Comparison of ENCODE assay signal across 29 mouse cellular contexts in genomic region chr12:8708876-8709275, GRCm38 (mm10). TPM values are rescaled to one million over a fixed set of nuclear protein-coding genes. Genes with fewer than 3 reads are reported as not detected.
DNase-seq lines count a peak whose midpoint lies in the region; ATAC-seq and TF ChIP-seq lines count a peak whose summit lies in the region.
"Had no signal": no experiment of that assay in that cellular context is flagged by ENCODE, and none has a peak within 500 bp of the region (broad histone marks: within the 10 kb centered on the region; RNA-seq: fewer than 3 reads in every experiment).

No protein-coding gene starts in this region.

- H3K9me3 ChIP-seq in liver, embryonic 12.5 days (replicated peaks): no peaks in the 10 kb centered on the region
- H3K9me3 ChIP-seq in liver, embryonic 13.5 days (replicated peaks): no peaks in the 10 kb centered on the region
- H3K9me3 ChIP-seq in liver, postnatal 0 days (ENCODE audit: low read length): no peaks in the 10 kb centered on the region
- H3K9me3 ChIP-seq in liver, embryonic 16.5 days (replicated peaks; ENCODE audit: control insufficient read depth, low read length): no peaks in the 10 kb centered on the region
- H3K9me3 ChIP-seq in midbrain, embryonic 11.5 days (ENCODE audit: control insufficient read depth, low read length): no peaks in the 10 kb centered on the region
- H3K9me3 ChIP-seq: embryonic facial prominence, embryonic 13.5 days; embryonic facial prominence, embryonic 15.5 days; forebrain, embryonic 10.5 days; forebrain, embryonic 12.5 days; G1E had no signal

- peaks cover 58% of the 10 kb centered on the region for H3K36me3 ChIP-seq in liver, embryonic 12.5 days
- H3K36me3 ChIP-seq in liver, embryonic 13.5 days: peaks cover 48% of the 10 kb centered on the region
- peaks cover 46% of the 10 kb centered on the region for H3K36me3 ChIP-seq in liver, postnatal 0 days (replicated peaks; ENCODE audit: insufficient read depth, low read length)
- peaks cover 17% of the 10 kb centered on the region for H3K36me3 ChIP-seq in liver, embryonic 16.5 days (ENCODE audit: control insufficient read depth, insufficient read depth)
- no peaks in the 10 kb centered on the region; the same call in 1 of the 2 replicates for H3K36me3 ChIP-seq in midbrain, embryonic 11.5 days (ENCODE audit: control insufficient read depth, insufficient read depth, low read length)

- H3K27me3 ChIP-seq in liver, embryonic 12.5 days (replicated peaks): no peaks in the 10 kb centered on the region
- no peaks in the 10 kb centered on the region for H3K27me3 ChIP-seq in liver, embryonic 13.5 days
- no peaks in the 10 kb centered on the region for H3K27me3 ChIP-seq in liver, postnatal 0 days (ENCODE audit: insufficient read depth, low read length)
- no peaks in the 10 kb centered on the region for H3K27me3 ChIP-seq in liver, embryonic 16.5 days (ENCODE audit: control insufficient read depth, insufficient read depth, low read depth, low read length)
- no peaks in the 10 kb centered on the region for H3K27me3 ChIP-seq in midbrain, embryonic 11.5 days (ENCODE audit: control insufficient read depth, insufficient read depth, low read length)
- H3K27me3 ChIP-seq: CH12.LX; embryonic facial prominence, embryonic 13.5 days; embryonic facial prominence, embryonic 15.5 days; forebrain, embryonic 12.5 days; Patski had no signal

- no peak overlapping the region for H3K9ac ChIP-seq in liver, embryonic 12.5 days
- no peak overlapping the region for H3K9ac ChIP-seq in liver, embryonic 13.5 days
- H3K9ac ChIP-seq in liver, postnatal 0 days (replicated peaks): no peak overlapping the region
- no peak overlapping the region for H3K9ac ChIP-seq in liver, embryonic 16.5 days (ENCODE audit: low read depth, low read length)
- H3K9ac ChIP-seq in midbrain, embryonic 11.5 days (ENCODE audit: low read length): no peak overlapping the region
- H3K9ac ChIP-seq: embryonic facial prominence, embryonic 13.5 days; embryonic facial prominence, embryonic 15.5 days; forebrain, embryonic 12.5 days had no signal

- H3K4me2 ChIP-seq in liver, embryonic 12.5 days: no peak overlapping the region
- H3K4me2 ChIP-seq in liver, embryonic 13.5 days: no peak overlapping the region
- no peak overlapping the region for H3K4me2 ChIP-seq in liver, postnatal 0 days (ENCODE audit: low read depth, low read length)
- H3K4me2 ChIP-seq in liver, embryonic 16.5 days (ENCODE audit: low read depth, low read length): no peak overlapping the region
- no peak overlapping the region for H3K4me2 ChIP-seq in midbrain, embryonic 11.5 days
- H3K4me2 ChIP-seq: embryonic facial prominence, embryonic 13.5 days; embryonic facial prominence, embryonic 15.5 days; forebrain, embryonic 12.5 days had no signal

- H3K27ac ChIP-seq in liver, embryonic 12.5 days: no peak overlapping the region
- no peak overlapping the region for H3K27ac ChIP-seq in liver, embryonic 13.5 days
- H3K27ac ChIP-seq in liver, postnatal 0 days (ENCODE audit: low read depth): no peak overlapping the region
- H3K27ac ChIP-seq in liver, embryonic 16.5 days (ENCODE audit: low read length): no peak overlapping the region
- no peak overlapping the region for H3K27ac ChIP-seq in midbrain, embryonic 11.5 days (ENCODE audit: low read depth, low read length)
- H3K27ac ChIP-seq: embryonic facial prominence, embryonic 13.5 days; embryonic facial prominence, embryonic 15.5 days; forebrain, embryonic 10.5 days; forebrain, embryonic 12.5 days had no signal

- H3K4me3 ChIP-seq in liver, embryonic 12.5 days: no peak overlapping the region
- no peak overlapping the region for H3K4me3 ChIP-seq in liver, embryonic 13.5 days (replicated peaks)
- no peak overlapping the region for H3K4me3 ChIP-seq in liver, postnatal 0 days (ENCODE audit: low read depth, low read length)
- no peak overlapping the region for H3K4me3 ChIP-seq in liver, embryonic 16.5 days (ENCODE audit: low read depth, low read length)
- no peak overlapping the region for H3K4me3 ChIP-seq in midbrain, embryonic 11.5 days (ENCODE audit: low read depth, low read length)
- H3K4me3 ChIP-seq: embryonic facial prominence, embryonic 13.5 days; embryonic facial prominence, embryonic 15.5 days; forebrain, embryonic 10.5 days; forebrain, embryonic 12.5 days had no signal

- no peak for ATAC-seq in liver, embryonic 12.5 days
- peak; percentile 61; the same call in 1 of the 2 replicates for ATAC-seq in liver, embryonic 13.5 days (ENCODE audit: low read depth)
- no peak for ATAC-seq in liver, postnatal 0 days
- peak; percentile 58; the same call in 1 of the 2 replicates for ATAC-seq in liver, embryonic 16.5 days (ENCODE audit: low read depth)
- peak; percentile 96 for ATAC-seq in megakaryocyte-erythroid progenitor cell, adult 5-6 weeks (replicated peaks; ENCODE audit: low FRiP score, low TSS enrichment, poor library complexity, severe bottlenecking)
- ATAC-seq in midbrain, embryonic 11.5 days (ENCODE audit: low FRiP score): no peak
- ATAC-seq: activated CD4-positive, CD25-positive, alpha-beta regulatory T cell, adult 4 months; CD4-positive, CD25-positive, alpha-beta regulatory T cell, adult 4 months; forebrain, embryonic 14.5 days; forebrain, embryonic 16.5 days; Patski had no signal

- TF ChIP-seq CTCF in liver, postnatal 0 days (IDR thresholded peaks at IDR 0.05; ENCODE audit: low read depth): no peak

- TF ChIP-seq EP300 in liver, postnatal 0 days (IDR thresholded peaks at IDR 0.05; ENCODE audit: low read depth): no peak

- WGBS in liver, embryonic 12.5 days (ENCODE audit: insufficient replicate concordance): 66% methylated on average over 2 of the region's 2 CpGs
- WGBS in liver, embryonic 13.5 days (ENCODE audit: insufficient replicate concordance): 59% methylated on average over 2 of the region's 2 CpGs
- 65% methylated on average over 2 of the region's 2 CpGs for WGBS in liver, postnatal 0 days (ENCODE audit: insufficient replicate concordance)
- 58% methylated on average over 2 of the region's 2 CpGs for WGBS in liver, embryonic 16.5 days (ENCODE audit: insufficient replicate concordance)
- WGBS in midbrain, embryonic 11.5 days: 94% methylated on average over 2 of the region's 2 CpGs

- 0 out of 2 replicates have a peak, but pooled peaks cover 1% of the 10 kb centered on the region for H3K4me1 ChIP-seq in liver, embryonic 12.5 days
- peaks cover 3% of the 10 kb centered on the region; the same call in 1 of the 2 replicates for H3K4me1 ChIP-seq in liver, embryonic 13.5 days (replicated peaks)
- H3K4me1 ChIP-seq in liver, postnatal 0 days (ENCODE audit: insufficient read depth): no peaks in the 10 kb centered on the region
- no peaks in the 10 kb centered on the region for H3K4me1 ChIP-seq in liver, embryonic 16.5 days (ENCODE audit: control insufficient read depth, low read depth, low read length)
- H3K4me1 ChIP-seq in midbrain, embryonic 11.5 days (ENCODE audit: control insufficient read depth, insufficient read depth, low read length): no peaks in the 10 kb centered on the region
- H3K4me1 ChIP-seq: embryonic facial prominence, embryonic 13.5 days; embryonic facial prominence, embryonic 15.5 days; forebrain, embryonic 10.5 days; forebrain, embryonic 12.5 days had no signal

- DNase-seq in liver: peak; percentile 10
- DNase-seq in liver, embryonic 13.5 days: no peak
- DNase-seq in liver, postnatal 0 days: no peak
- DNase-seq in midbrain, embryonic 11.5 days (ENCODE audit: low spot score, missing footprints): no peak
- no peak for DNase-seq in thymus, postnatal 25 days
- DNase-seq: adrenal gland, adult 8-10 months; adrenal gland, postnatal 14 days; adrenal gland, postnatal 36 days; B cell, adult 2 months; cerebellum, adult 11-12 months; cerebellum, adult 2 months; cerebellum, adult 9-10 months; cerebellum, postnatal 10 days; cerebellum, postnatal 36 days; embryo, embryonic 11 days had no signal

RNA-seq across cellular contexts. Expression of gene Pum2, which starts 34.9 kb away (rescaled TPM):
- polyA plus RNA-seq in liver, embryonic 12.5 days (2016; fragmentation: Nextera tagmentation; extraction: Ambion mirVana): 26.5 and 26.7 TPM in 2 replicates
- 18.0 and 21.4 TPM in 2 replicates for polyA plus RNA-seq in liver, embryonic 13.5 days (2015; fragmentation: Nextera tagmentation; extraction: Ambion mirVana)
- 11.7 and 11.9 TPM in 2 replicates for polyA plus RNA-seq in liver, postnatal 0 days (2015; fragmentation: Nextera tagmentation; extraction: Ambion mirVana)
- polyA plus RNA-seq in liver, embryonic 16.5 days (2015; fragmentation: Nextera tagmentation; extraction: Ambion mirVana): 14.0 and 14.5 TPM in 2 replicates
- 111 and 154 TPM in 2 replicates for total RNA-seq in megakaryocyte-erythroid progenitor cell, adult 5-6 weeks (2014; fragmentation: Nextera tagmentation)
- total RNA-seq in megakaryocyte-erythroid progenitor cell, adult 5-6 weeks (2017): 109 and 153 TPM in 2 replicates
- 79.1 and 82.5 TPM in 2 replicates for polyA plus RNA-seq in midbrain, embryonic 11.5 days (2014; fragmentation: Nextera tagmentation; extraction: Ambion mirVana)

Comparison
In these comparisons a context has a peak if more than half of its experiments do, and no peak if none do; other contexts are left out.
1. ATAC-seq: peak in liver, embryonic 13.5 days (single experiment), liver, embryonic 16.5 days (single experiment) and megakaryocyte-erythroid progenitor cell, adult 5-6 weeks (single experiment); none in liver, embryonic 12.5 days (single experiment), liver, postnatal 0 days (single experiment) and midbrain, embryonic 11.5 days (single experiment).